ENCODE assay signal across 8 mouse cellular contexts in the genomic region with DNA sequence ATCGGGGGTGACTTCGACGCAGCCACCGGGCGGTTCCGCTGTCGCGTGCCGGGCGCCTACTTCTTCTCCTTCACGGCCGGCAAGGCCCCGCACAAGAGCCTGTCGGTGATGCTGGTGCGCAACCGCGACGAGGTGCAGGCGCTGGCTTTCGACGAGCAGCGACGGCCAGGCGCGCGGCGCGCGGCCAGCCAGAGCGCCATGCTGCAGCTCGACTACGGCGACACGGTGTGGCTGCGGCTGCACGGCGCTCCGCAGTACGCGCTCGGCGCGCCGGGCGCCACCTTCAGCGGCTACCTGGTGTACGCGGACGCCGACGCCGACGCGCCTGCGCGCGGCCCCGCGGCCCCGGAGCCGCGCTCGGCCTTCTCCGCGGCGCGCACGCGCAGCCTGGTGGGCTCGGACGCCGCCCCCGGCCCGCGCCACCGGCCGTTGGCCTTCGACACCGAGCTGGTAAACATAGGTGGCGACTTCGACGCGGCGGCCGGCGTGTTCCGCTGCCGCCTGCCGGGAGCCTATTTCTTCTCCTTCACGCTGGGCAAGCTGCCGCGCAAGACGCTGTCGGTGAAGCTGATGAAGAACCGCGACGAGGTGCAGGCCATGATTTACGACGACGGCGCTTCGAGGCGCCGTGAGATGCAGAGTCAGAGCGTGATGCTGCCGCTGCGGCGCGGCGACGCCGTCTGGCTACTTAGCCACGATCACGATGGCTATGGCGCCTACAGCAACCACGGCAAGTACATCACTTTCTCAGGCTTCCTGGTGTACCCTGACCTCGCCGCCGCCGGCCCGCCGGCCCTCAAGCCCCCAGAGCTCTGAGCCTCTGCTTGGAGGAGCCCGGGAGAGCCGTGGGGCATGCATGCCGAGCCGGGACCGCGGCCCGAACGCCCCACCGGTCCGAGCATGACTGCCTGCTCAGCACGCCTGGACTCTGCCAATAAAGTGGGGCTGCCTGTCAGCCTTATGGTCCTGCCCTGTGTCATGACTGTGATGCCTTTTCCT. TPM values are rescaled to one million over a fixed set of nuclear protein-coding genes. Genes with fewer than 3 reads are reported as not detected.
DNase-seq lines count a peak whose midpoint lies in the region; ATAC-seq and TF ChIP-seq lines count a peak whose summit lies in the region.

No protein-coding gene starts in this region.

- H3K9ac ChIP-seq in forebrain, embryonic 14.5 days (ENCODE audit: low read length) = peak overlapping the region; percentile 60
- peak overlapping the region; percentile 61 for H3K9ac ChIP-seq in hindbrain, embryonic 16.5 days (ENCODE audit: low read depth, low read length)
- peak overlapping the region; percentile 61 for H3K9ac ChIP-seq in limb, embryonic 15.5 days
- peak overlapping the region; percentile 54 for H3K9ac ChIP-seq in midbrain, embryonic 14.5 days (replicated peaks; ENCODE audit: low read length)

- DNase-seq in ZHBTc4 (ENCODE audit: low read depth, low spot score) = peak; percentile 81
- peak; percentile 75 to 78 for DNase-seq in cerebellum, adult 2 months
- DNase-seq in forebrain, embryonic 14.5 days (ENCODE audit: low spot score) = peak; percentile 71
- peak; percentile 89 for DNase-seq in midbrain, embryonic 14.5 days
- peak; percentile 47 to 55 for DNase-seq in spleen, postnatal 36 days (ENCODE audit: low spot score in 2 of 2)
- no peak for DNase-seq in layer of hippocampus, postnatal 14 days (ENCODE audit: low spot score in 2 of 2)

- no peak for TF ChIP-seq CTCF in cerebellum, adult 2 months (IDR thresholded peaks at IDR 0.05; ENCODE audit: borderline replicate concordance, insufficient read depth, low read depth, low read length)

- H3K4me1 ChIP-seq in cerebellum, adult 2 months (ENCODE audit: control insufficient read depth, insufficient read depth, low read length) = peaks cover 6% of the 10 kb centered on the region; the same call in 1 of the 2 replicates
- peaks cover 5% of the 10 kb centered on the region; the same call in 1 of the 2 replicates for H3K4me1 ChIP-seq in forebrain, embryonic 14.5 days (ENCODE audit: control insufficient read depth, insufficient read depth, low read length)
- H3K4me1 ChIP-seq in hindbrain, embryonic 16.5 days (ENCODE audit: control insufficient read depth, insufficient read depth, low read depth, low read length) = peaks cover 24% of the 10 kb centered on the region
- peaks cover 32% of the 10 kb centered on the region for H3K4me1 ChIP-seq in limb, embryonic 15.5 days
- peaks cover 30% of the 10 kb centered on the region for H3K4me1 ChIP-seq in midbrain, embryonic 14.5 days (ENCODE audit: control insufficient read depth, insufficient read depth, low read length)

- H3K4me2 ChIP-seq in forebrain, embryonic 14.5 days (ENCODE audit: low read length) = peak overlapping the region; percentile 63
- H3K4me2 ChIP-seq in hindbrain, embryonic 16.5 days (ENCODE audit: low read length) = peak overlapping the region; percentile 62
- H3K4me2 ChIP-seq in limb, embryonic 15.5 days = peak overlapping the region; percentile 75
- H3K4me2 ChIP-seq in midbrain, embryonic 14.5 days (ENCODE audit: low read length) = peak overlapping the region; percentile 65

- H3K9me3 ChIP-seq in forebrain, embryonic 14.5 days (replicated peaks; ENCODE audit: control insufficient read depth, low read length) = no peaks in the 10 kb centered on the region
- H3K9me3 ChIP-seq in hindbrain, embryonic 16.5 days (ENCODE audit: control insufficient read depth, low read length) = no peaks in the 10 kb centered on the region
- H3K9me3 ChIP-seq in limb, embryonic 15.5 days = no peaks in the 10 kb centered on the region
- H3K9me3 ChIP-seq in midbrain, embryonic 14.5 days (ENCODE audit: control insufficient read depth, low read length) = no peaks in the 10 kb centered on the region

- H3K4me3 ChIP-seq in cerebellum, adult 2 months (replicated peaks; ENCODE audit: insufficient read depth, low read depth, low read length) = peak overlapping the region; percentile 71
- peak overlapping the region; percentile 40 for H3K4me3 ChIP-seq in forebrain, embryonic 14.5 days (ENCODE audit: low read depth, low read length)
- peak overlapping the region; percentile 42 for H3K4me3 ChIP-seq in hindbrain, embryonic 16.5 days (ENCODE audit: low read length)
- peak overlapping the region; percentile 59 for H3K4me3 ChIP-seq in limb, embryonic 15.5 days
- peak overlapping the region; percentile 43 for H3K4me3 ChIP-seq in midbrain, embryonic 14.5 days (replicated peaks; ENCODE audit: low read depth, low read length)

- peak overlapping the region; percentile 86 for H3K27ac ChIP-seq in cerebellum, adult 2 months (ENCODE audit: insufficient read depth, low read length)
- peak overlapping the region; percentile 44; the same call in 1 of the 2 replicates for H3K27ac ChIP-seq in forebrain, embryonic 14.5 days (ENCODE audit: low read depth, low read length)
- peak overlapping the region; percentile 46 for H3K27ac ChIP-seq in hindbrain, embryonic 16.5 days (ENCODE audit: low read depth, low read length)
- H3K27ac ChIP-seq in limb, embryonic 15.5 days = peak overlapping the region; percentile 74
- peak overlapping the region; percentile 64 for H3K27ac ChIP-seq in midbrain, embryonic 14.5 days (replicated peaks; ENCODE audit: low read depth, low read length)

- WGBS in cerebellum, adult 2 months = 3% methylated on average over 127 of the region's 133 CpGs
- 6% methylated on average over 129 of the region's 133 CpGs for WGBS in forebrain, embryonic 14.5 days
- 4% methylated on average over 121 of the region's 133 CpGs for WGBS in hindbrain, embryonic 16.5 days
- WGBS in limb, embryonic 15.5 days = 1% methylated on average over 132 of the region's 133 CpGs
- WGBS in midbrain, embryonic 14.5 days = 4% methylated on average over 133 of the region's 133 CpGs

- peak; percentile 78 for ATAC-seq in forebrain, embryonic 14.5 days
- peak; percentile 57 for ATAC-seq in hindbrain, embryonic 16.5 days
- peak; percentile 62; the same call in 1 of the 2 replicates for ATAC-seq in limb, embryonic 15.5 days (ENCODE audit: insufficient number of reproducible peaks, low FRiP score, low TSS enrichment, low read depth)
- peak; percentile 62 for ATAC-seq in midbrain, embryonic 14.5 days (ENCODE audit: low FRiP score, low TSS enrichment)

- H3K27me3 ChIP-seq in cerebellum, adult 2 months (ENCODE audit: control insufficient read depth, insufficient read depth, low read length) = no peaks in the 10 kb centered on the region
- H3K27me3 ChIP-seq in forebrain, embryonic 14.5 days (replicated peaks; ENCODE audit: control insufficient read depth, insufficient read depth, low read length) = peaks cover 21% of the 10 kb centered on the region
- H3K27me3 ChIP-seq in hindbrain, embryonic 16.5 days (replicated peaks; ENCODE audit: control insufficient read depth, insufficient read depth, low read length) = 0 out of 2 replicates have a peak, but pooled peaks cover 2% of the 10 kb centered on the region
- peaks cover 42% of the 10 kb centered on the region for H3K27me3 ChIP-seq in limb, embryonic 15.5 days
- peaks cover 28% of the 10 kb centered on the region for H3K27me3 ChIP-seq in midbrain, embryonic 14.5 days (ENCODE audit: control insufficient read depth, insufficient read depth, low read length)

- peaks cover 22% of the 10 kb centered on the region for H3K36me3 ChIP-seq in forebrain, embryonic 14.5 days (ENCODE audit: control insufficient read depth, insufficient read depth, low read length)
- no peaks in the 10 kb centered on the region for H3K36me3 ChIP-seq in hindbrain, embryonic 16.5 days (ENCODE audit: control insufficient read depth, insufficient read depth, low read length)
- peaks cover 21% of the 10 kb centered on the region for H3K36me3 ChIP-seq in limb, embryonic 15.5 days
- peaks cover 30% of the 10 kb centered on the region for H3K36me3 ChIP-seq in midbrain, embryonic 14.5 days (ENCODE audit: control insufficient read depth, insufficient read depth, low read length)

- peak; percentile 67 for TF ChIP-seq POLR2A in cerebellum, adult 2 months (IDR thresholded peaks at IDR 0.05; ENCODE audit: borderline replicate concordance, insufficient read depth, low read length)

RNA-seq across cellular contexts. Expression of gene C1qtnf4, which starts 4.2 kb away (rescaled TPM):
- polyA plus RNA-seq in cerebellum, adult 2 months (2012; rRNA removed) = 234 and 254 TPM in 2 replicates
- 18.4 and 18.8 TPM in 2 replicates for polyA plus RNA-seq in forebrain, embryonic 14.5 days (2014; fragmentation: Nextera tagmentation; extraction: Ambion mirVana)
- polyA plus RNA-seq in hindbrain, embryonic 16.5 days (2015; fragmentation: Nextera tagmentation; extraction: Ambion mirVana) = 19.8 and 26.6 TPM in 2 replicates
- 18.9 and 25.6 TPM in 2 replicates for polyA plus RNA-seq in limb, embryonic 15.5 days (2015; fragmentation: Nextera tagmentation; extraction: Ambion mirVana)
- polyA plus RNA-seq in midbrain, embryonic 14.5 days (2014; fragmentation: Nextera tagmentation; extraction: Ambion mirVana) = 95.3 and 152 TPM in 2 replicates
- total RNA-seq in layer of hippocampus, postnatal 14 days (2021) = 100 to 1,000 TPM; 172 to 176 TPM

RNA-seq across cellular contexts. Expression of gene Kbtbd4, which starts 14.7 kb away (rescaled TPM):
- 33.1 and 33.7 TPM in 2 replicates for polyA plus RNA-seq in cerebellum, adult 2 months (2012; rRNA removed)
- 51.1 and 55.9 TPM in 2 replicates for polyA plus RNA-seq in forebrain, embryonic 14.5 days (2014; fragmentation: Nextera tagmentation; extraction: Ambion mirVana)
- 56.7 and 61.4 TPM in 2 replicates for polyA plus RNA-seq in hindbrain, embryonic 16.5 days (2015; fragmentation: Nextera tagmentation; extraction: Ambion mirVana)
- polyA plus RNA-seq in limb, embryonic 15.5 days (2015; fragmentation: Nextera tagmentation; extraction: Ambion mirVana) = 34.7 and 36.4 TPM in 2 replicates
- polyA plus RNA-seq in midbrain, embryonic 14.5 days (2014; fragmentation: Nextera tagmentation; extraction: Ambion mirVana) = 48.6 and 55.2 TPM in 2 replicates
- 10 to 100 TPM; 31.3 to 38.8 TPM for total RNA-seq in layer of hippocampus, postnatal 14 days (2021)

RNA-seq across cellular contexts. Expression of gene Ndufs3, which starts 14.8 kb away (rescaled TPM):
- polyA plus RNA-seq in cerebellum, adult 2 months (2012; rRNA removed) = 278 and 280 TPM in 2 replicates
- 230 and 240 TPM in 2 replicates for polyA plus RNA-seq in forebrain, embryonic 14.5 days (2014; fragmentation: Nextera tagmentation; extraction: Ambion mirVana)
- polyA plus RNA-seq in hindbrain, embryonic 16.5 days (2015; fragmentation: Nextera tagmentation; extraction: Ambion mirVana) = 221 and 244 TPM in 2 replicates
- 199 and 219 TPM in 2 replicates for polyA plus RNA-seq in limb, embryonic 15.5 days (2015; fragmentation: Nextera tagmentation; extraction: Ambion mirVana)
- 212 and 214 TPM in 2 replicates for polyA plus RNA-seq in midbrain, embryonic 14.5 days (2014; fragmentation: Nextera tagmentation; extraction: Ambion mirVana)
- 100 to 1,000 TPM; 226 to 232 TPM for total RNA-seq in layer of hippocampus, postnatal 14 days (2021)

RNA-seq across cellular contexts. Expression of gene Mtch2, which starts 42.9 kb away (rescaled TPM):
- 245 and 249 TPM in 2 replicates for polyA plus RNA-seq in cerebellum, adult 2 months (2012; rRNA removed)
- polyA plus RNA-seq in forebrain, embryonic 14.5 days (2014; fragmentation: Nextera tagmentation; extraction: Ambion mirVana) = 318 and 353 TPM in 2 replicates
- polyA plus RNA-seq in hindbrain, embryonic 16.5 days (2015; fragmentation: Nextera tagmentation; extraction: Ambion mirVana) = 256 and 257 TPM in 2 replicates
- 183 and 187 TPM in 2 replicates for polyA plus RNA-seq in limb, embryonic 15.5 days (2015; fragmentation: Nextera tagmentation; extraction: Ambion mirVana)
- 280 and 285 TPM in 2 replicates for polyA plus RNA-seq in midbrain, embryonic 14.5 days (2014; fragmentation: Nextera tagmentation; extraction: Ambion mirVana)
- 100 to 1,000 TPM; 134 to 139 TPM for total RNA-seq in layer of hippocampus, postnatal 14 days (2021)

RNA-seq across cellular contexts. Expression of gene Celf1, which starts 50.3 kb away (rescaled TPM):
- polyA plus RNA-seq in cerebellum, adult 2 months (2012; rRNA removed) = 91.1 and 95.2 TPM in 2 replicates
- 76.4 and 91.0 TPM in 2 replicates for polyA plus RNA-seq in forebrain, embryonic 14.5 days (2014; fragmentation: Nextera tagmentation; extraction: Ambion mirVana)
- 81.9 and 95.3 TPM in 2 replicates for polyA plus RNA-seq in hindbrain, embryonic 16.5 days (2015; fragmentation: Nextera tagmentation; extraction: Ambion mirVana)
- polyA plus RNA-seq in limb, embryonic 15.5 days (2015; fragmentation: Nextera tagmentation; extraction: Ambion mirVana) = 56.9 and 61.2 TPM in 2 replicates
- 83.9 and 95.3 TPM in 2 replicates for polyA plus RNA-seq in midbrain, embryonic 14.5 days (2014; fragmentation: Nextera tagmentation; extraction: Ambion mirVana)
- total RNA-seq in layer of hippocampus, postnatal 14 days (2021) = 100 to 1,000 TPM; 117 to 120 TPM

Comparison
In these comparisons a context has a peak if more than half of its experiments do, and no peak if none do; other contexts are left out.
1. DNase-seq: peak in ZHBTc4 (single experiment), cerebellum, adult 2 months (2 of 2), forebrain, embryonic 14.5 days (single experiment), midbrain, embryonic 14.5 days (single experiment) and spleen, postnatal 36 days (2 of 2); none in layer of hippocampus, postnatal 14 days (0 of 2).
2. Peak in every context shown above with its lines, with median percentiles within 50 percentile points of each other: H3K27ac ChIP-seq, H3K4me3 ChIP-seq, ATAC-seq, H3K4me2 ChIP-seq and H3K9ac ChIP-seq.